Comparison of ENCODE assay signal across 26 mouse cellular contexts in genomic region chr9:43945997-43946649, GRCm38 (mm10).
A peak's percentile ranks its signal among the peaks of the same experiment; 100 is the strongest.
DNase-seq lines count a peak whose midpoint lies in the region; ATAC-seq lines count a peak whose summit lies in the region.
"Had no signal": no experiment of that assay in that cellular context is flagged by ENCODE, and none has a peak within 500 bp of the region (broad histone marks: within the 10 kb centered on the region; RNA-seq: fewer than 3 reads in every experiment).

No protein-coding gene starts in this region.

- H3K9me3 ChIP-seq in forebrain, embryonic 10.5 days = no peaks in the 10 kb centered on the region
- H3K9me3 ChIP-seq in forebrain, embryonic 13.5 days (replicated peaks) = no peaks in the 10 kb centered on the region
- H3K9me3 ChIP-seq in heart, embryonic 14.5 days (ENCODE audit: control insufficient read depth, low read length) = no peaks in the 10 kb centered on the region
- H3K9me3 ChIP-seq: hindbrain, embryonic 10.5 days; hindbrain, embryonic 15.5 days; limb, embryonic 12.5 days; neural tube, embryonic 12.5 days had no signal

- no peaks in the 10 kb centered on the region for H3K36me3 ChIP-seq in forebrain, embryonic 10.5 days (replicated peaks)
- no peaks in the 10 kb centered on the region for H3K36me3 ChIP-seq in forebrain, embryonic 13.5 days (ENCODE audit: poor library complexity, severe bottlenecking)
- H3K36me3 ChIP-seq in heart, embryonic 14.5 days (ENCODE audit: control insufficient read depth, insufficient read depth, low read length) = no peaks in the 10 kb centered on the region
- H3K36me3 ChIP-seq: forebrain, embryonic 12.5 days; hindbrain, embryonic 10.5 days; hindbrain, embryonic 15.5 days; limb, embryonic 12.5 days; neural tube, embryonic 12.5 days had no signal

- H3K27ac ChIP-seq in forebrain, embryonic 10.5 days = peak overlapping the region; percentile 46; the same call in 1 of the 2 replicates
- no peak overlapping the region for H3K27ac ChIP-seq in forebrain, embryonic 13.5 days
- peak overlapping the region; percentile 80 to 92 for H3K27ac ChIP-seq in heart, embryonic 14.5 days (replicated peaks in 1 of 2; ENCODE audit: control insufficient read depth in 1 of 2, insufficient read depth in 1 of 2, low read depth in 2 of 2, low read length in 2 of 2)
- H3K27ac ChIP-seq: forebrain, embryonic 12.5 days; hindbrain, embryonic 15.5 days; left cerebral cortex, adult 2 months had no signal

- ATAC-seq in forebrain, embryonic 13.5 days = no peak
- no peak for ATAC-seq in heart, embryonic 14.5 days (ENCODE audit: insufficient number of reproducible peaks, insufficient read depth, low FRiP score, low read depth)
- 0 out of 2 replicates have a peak, but pooled peaks have one; percentile 55 for ATAC-seq in erythroblast, adult 5-6 weeks (replicated peaks; ENCODE audit: low FRiP score, poor library complexity, severe bottlenecking)
- ATAC-seq in CD4-positive, CD25-positive, alpha-beta regulatory T cell, adult 4 months = no peak
- ATAC-seq: activated CD4-positive, CD25-positive, alpha-beta regulatory T cell, adult 4 months; inflammation-experienced regulatory T-cells, adult 6 months had no signal

- 77% methylated on average over 13 of the region's 13 CpGs for WGBS in forebrain, embryonic 10.5 days
- 74% methylated on average over 13 of the region's 13 CpGs for WGBS in forebrain, embryonic 13.5 days
- 87% methylated on average over 13 of the region's 13 CpGs for WGBS in heart, embryonic 14.5 days

- no peak overlapping the region for H3K4me2 ChIP-seq in forebrain, embryonic 13.5 days
- no peak overlapping the region; the same call in 1 of the 2 replicates for H3K4me2 ChIP-seq in heart, embryonic 14.5 days (ENCODE audit: low read length)
- H3K4me2 ChIP-seq: forebrain, embryonic 12.5 days; hindbrain, embryonic 15.5 days; limb, embryonic 12.5 days; midbrain, embryonic 11.5 days had no signal

- peaks cover 32% of the 10 kb centered on the region for H3K4me1 ChIP-seq in forebrain, embryonic 10.5 days
- peaks cover 17% of the 10 kb centered on the region for H3K4me1 ChIP-seq in forebrain, embryonic 13.5 days
- H3K4me1 ChIP-seq in heart, embryonic 14.5 days (ENCODE audit: control insufficient read depth in 2 of 2, insufficient read depth in 2 of 2, low read length in 2 of 2) = peaks cover 27 to 29% of the 10 kb centered on the region in 2 experiments

- no peak overlapping the region for H3K4me3 ChIP-seq in forebrain, embryonic 10.5 days
- no peak overlapping the region for H3K4me3 ChIP-seq in forebrain, embryonic 13.5 days
- H3K4me3 ChIP-seq in heart, embryonic 14.5 days (ENCODE audit: control insufficient read depth in 1 of 2, insufficient read depth in 1 of 2, low read depth in 1 of 2, low read length in 2 of 2) = no peak overlapping the region
- H3K4me3 ChIP-seq: forebrain, embryonic 12.5 days; hindbrain, embryonic 10.5 days; hindbrain, embryonic 15.5 days; left cerebral cortex, adult 2 months; limb, embryonic 12.5 days; neural tube, embryonic 12.5 days had no signal

- H3K9ac ChIP-seq in forebrain, embryonic 13.5 days = no peak overlapping the region
- no peak overlapping the region for H3K9ac ChIP-seq in heart, embryonic 14.5 days (ENCODE audit: low read length)
- H3K9ac ChIP-seq: forebrain, embryonic 12.5 days; hindbrain, embryonic 15.5 days; limb, embryonic 12.5 days; neural tube, embryonic 12.5 days had no signal

- DNase-seq in forebrain, embryonic 10.5 days (ENCODE audit: extremely low spot score, low spot score) = no peak
- no peak for DNase-seq in heart, postnatal 4 days
- peak; percentile 57 for DNase-seq in 3134 (ENCODE audit: extremely low read depth, insufficient read length, low spot score)
- no peak for DNase-seq in adrenal gland, adult 2 months
- DNase-seq: adrenal gland, adult 8-10 months; cerebellum, adult 9-10 months; cerebellum, postnatal 36 days; kidney, adult 11 months; kidney, postnatal 14 days; lung, postnatal 36 days; right cerebral cortex, postnatal 4 days; thymus, adult 2 months; thymus, postnatal 36 days had no signal

- H3K27me3 ChIP-seq in forebrain, embryonic 10.5 days (ENCODE audit: poor library complexity, severe bottlenecking) = peaks cover 7% of the 10 kb centered on the region; the same call in 1 of the 2 replicates
- H3K27me3 ChIP-seq in forebrain, embryonic 13.5 days = peaks cover 29% of the 10 kb centered on the region
- no peaks in the 10 kb centered on the region for H3K27me3 ChIP-seq in heart, embryonic 14.5 days (ENCODE audit: control insufficient read depth, insufficient read depth, low read length)
- H3K27me3 ChIP-seq: hindbrain, embryonic 15.5 days; neural tube, embryonic 12.5 days had no signal
